Mouse (Mus musculus) small intestine, adult 2 months (tissue): ENCODE measurements around the gene Wnt1.

ENCODE experiments used
- CTCF ChIP-seq: fragments of 200-500 bp; IDR thresholded peaks from 2 replicates; pipeline ENCODE4 v1.5.1; 2012; ENCODE audit warnings: low read depth, mild to moderate bottlenecking, control low read depth, inconsistent platforms, low read length, moderate library complexity, mixed read lengths; ENCODE audit not compliant: insufficient replicate concordance, insufficient read length; ENCODE audit errors: extremely low read depth
- POLR2A ChIP-seq: fragments of 200-500 bp; IDR thresholded peaks from 2 replicates; pipeline ENCODE4 v1.6.1; 2012; ENCODE audit warnings: low read depth, mild to moderate bottlenecking, control low read depth, inconsistent platforms, low read length, moderate library complexity

DNA sequence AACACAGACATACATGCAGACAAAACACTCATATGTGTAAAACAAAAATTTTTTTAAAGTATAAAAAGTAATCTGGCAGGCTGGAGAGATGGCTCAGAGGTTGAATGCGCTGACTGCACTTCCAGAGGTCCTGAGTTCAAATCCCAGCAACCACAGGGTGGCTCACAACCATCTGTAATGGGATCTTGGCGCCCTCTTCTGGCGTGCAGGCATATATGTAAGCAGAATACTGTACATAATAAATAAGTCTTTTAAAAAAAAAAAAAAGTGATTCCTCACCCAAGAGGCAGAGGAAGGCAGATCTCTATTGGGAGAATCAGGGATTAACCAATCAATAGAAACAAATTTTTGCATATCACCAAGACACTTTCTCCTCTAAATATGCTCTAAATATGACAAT lies 33.8 kb downstream of the Wnt1 start:
- TF ChIP-seq POLR2A (no peak), CTCF (peak; percentile 17; the same call in 1 of the 2 replicates)
